Mouse (Mus musculus) WW6 (cell line): ENCODE data around the gene Reln.

ENCODE experiments used
- DNase-seq: peaks from one replicate; pipeline ENCODE4 v3.0.0-alpha.2; 2013; ENCODE audit warnings: low read depth, low spot score

The Reln gene

DNA sequence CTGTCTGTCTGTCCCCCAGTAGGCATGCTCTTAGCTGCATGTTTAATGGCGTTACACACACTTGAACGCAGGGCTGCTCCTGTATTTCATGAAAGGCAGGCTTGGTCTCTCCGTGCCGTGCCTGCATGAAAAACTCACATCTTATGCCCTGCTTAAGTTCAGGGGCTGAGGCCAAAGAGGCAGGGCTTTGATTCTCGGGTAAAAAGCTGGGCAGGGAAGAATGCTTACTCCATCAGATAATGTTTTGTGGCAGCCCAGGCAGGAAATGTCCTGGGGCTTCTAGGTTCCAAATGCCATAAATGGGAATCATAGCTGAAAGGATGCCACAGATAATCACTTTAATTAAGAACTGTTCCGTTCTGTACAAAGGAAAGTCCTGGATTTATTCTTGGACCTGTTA, 226.0 kb downstream of the Reln start:
- no peak for DNase-seq

DNA sequence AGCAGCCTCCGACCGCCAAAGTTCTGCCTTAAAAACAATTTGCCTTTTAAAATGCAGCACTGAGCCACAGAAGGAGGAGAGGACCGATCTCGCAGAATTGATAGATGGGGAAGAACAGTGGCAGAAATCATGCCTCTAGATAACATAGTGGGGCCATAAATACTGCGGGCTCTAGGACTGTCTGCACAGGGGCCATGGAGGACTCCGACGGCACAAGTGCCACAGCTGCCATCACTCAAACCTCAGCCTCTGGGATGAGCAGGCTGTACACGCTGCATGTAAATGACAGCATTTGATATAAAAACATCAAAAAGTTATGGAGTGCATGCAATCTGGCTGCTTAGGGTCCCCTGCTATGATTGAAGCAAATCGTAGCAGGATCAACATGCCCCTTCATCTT, 227.6 kb downstream of the Reln start:
- no peak for DNase-seq

DNA sequence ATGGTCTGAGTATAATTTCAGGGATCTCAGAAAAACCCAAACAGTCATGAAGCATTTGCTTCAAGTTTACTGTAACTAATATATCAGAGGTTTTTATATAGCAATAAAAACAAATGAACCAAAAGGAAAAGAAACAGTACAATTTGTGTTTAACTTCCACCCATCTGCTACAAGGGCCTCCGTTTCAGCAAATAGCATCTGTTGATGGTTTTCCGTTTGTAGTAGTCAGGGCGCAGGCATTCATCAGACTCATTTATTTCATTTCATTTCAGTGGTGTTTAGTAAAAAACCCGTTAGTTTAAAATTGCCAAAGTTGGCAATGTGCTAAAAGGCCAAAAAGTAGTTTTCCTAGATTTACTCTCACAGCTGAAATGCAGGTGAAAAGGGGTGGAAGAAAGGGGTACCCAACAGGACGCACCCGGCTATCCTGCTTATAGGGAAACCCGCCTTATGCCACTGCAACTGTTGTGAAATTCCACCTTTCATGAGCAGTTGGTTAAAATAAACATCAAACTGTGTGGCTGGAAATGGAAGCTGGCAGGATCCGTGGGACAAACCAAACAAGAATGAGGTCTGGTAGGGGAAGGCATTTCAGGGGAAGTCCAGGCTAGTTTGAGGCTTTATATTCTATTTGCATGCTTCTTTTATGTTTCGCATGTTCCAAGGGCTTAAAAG, 237.6 kb downstream of the Reln start:
- no peak for DNase-seq

DNA sequence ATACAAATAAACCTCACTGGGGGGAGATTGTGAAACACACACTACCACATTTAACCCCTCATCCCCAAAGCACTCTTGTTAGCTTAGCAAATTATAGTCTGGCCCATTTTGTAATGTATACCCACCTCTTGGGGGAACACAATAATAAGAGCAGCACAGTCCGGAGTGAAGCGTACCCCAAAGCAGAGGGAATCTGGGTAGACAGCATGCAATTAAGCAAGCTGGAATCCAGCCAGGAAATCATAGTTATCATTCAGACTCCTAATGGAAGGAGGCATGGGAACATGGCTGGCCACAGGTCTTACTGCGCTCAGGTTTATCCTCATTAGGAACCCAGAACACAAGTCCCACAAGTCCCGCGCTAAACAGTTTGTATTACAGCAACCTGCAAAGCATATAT, 249.5 kb downstream of the Reln start:
- DNase-seq = no peak

DNA sequence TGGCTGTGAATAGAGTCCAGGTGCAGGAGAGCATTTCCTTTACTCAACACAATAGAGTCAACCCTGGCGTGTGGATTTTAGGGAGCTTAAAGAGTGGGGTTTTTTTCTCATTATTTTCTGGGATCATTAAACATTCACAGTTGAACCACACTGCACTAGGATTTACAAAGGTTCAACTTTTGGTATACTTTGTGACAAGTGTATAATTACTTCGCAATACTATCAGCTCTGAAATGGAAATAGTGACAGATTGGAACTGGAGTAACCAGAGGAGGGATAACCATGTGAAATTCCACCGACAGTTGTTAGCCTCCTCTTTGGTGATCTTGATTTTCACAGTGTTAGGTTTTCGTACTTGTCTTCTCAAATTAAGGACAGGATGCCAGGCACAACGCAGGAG, 250.5 kb downstream of the Reln start:
- DNase-seq = no peak

DNA sequence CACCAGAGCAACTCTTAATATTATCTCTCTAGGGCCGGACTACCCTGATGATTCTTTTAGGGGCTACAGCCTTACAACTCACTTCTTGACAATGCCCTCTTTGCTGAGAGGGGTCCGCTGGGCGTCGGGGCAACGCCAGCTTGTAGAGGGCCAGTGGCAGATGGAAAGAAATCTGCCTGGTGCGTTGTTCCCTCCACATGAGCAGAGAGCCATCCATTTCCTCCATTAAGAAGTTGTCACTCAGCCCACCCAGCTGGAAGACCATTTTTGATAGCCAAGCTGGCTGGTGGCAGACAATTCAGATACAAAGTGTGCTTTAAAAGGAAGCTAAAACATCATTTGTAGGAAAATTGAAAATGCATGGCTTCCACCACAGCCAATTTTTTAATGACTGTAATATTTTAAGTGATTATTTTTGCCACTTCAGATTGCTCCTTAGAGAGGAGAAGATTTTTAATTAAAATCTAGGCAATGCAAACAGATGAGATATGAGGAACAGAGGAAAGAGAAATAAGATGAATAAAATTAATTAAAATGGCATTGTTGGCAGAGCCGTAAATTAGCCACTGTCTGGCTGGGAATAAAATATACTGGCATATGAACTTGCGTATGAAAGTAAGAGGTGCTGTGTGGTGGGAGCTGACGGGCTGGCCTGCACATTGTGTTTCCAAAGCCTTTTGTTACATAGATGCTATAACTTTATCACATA, 251.2 kb downstream of the Reln start:
- no peak for DNase-seq

DNA sequence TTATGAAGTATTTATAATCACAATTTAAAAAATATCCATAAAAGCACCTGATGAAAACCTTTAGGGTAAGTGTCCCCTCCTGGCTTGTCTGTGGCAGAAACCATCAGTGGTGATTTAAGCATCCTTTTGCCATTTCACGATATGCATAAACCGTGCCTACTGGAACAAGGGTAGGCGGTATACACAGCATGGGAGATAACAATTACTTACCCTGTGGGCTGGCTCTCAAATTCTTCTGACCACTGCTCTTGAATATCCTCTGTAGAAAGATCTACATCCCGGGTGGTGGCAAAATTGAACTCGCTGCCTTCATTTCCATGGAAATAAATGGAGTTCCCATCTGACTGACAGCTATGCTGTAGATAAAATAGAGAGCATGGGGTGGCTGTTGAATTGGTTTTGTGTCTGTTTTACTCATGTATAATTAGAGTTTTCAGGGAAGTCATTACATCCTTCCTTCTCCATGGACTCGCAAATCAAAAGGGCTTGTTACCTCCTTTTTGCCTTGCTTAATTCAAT, 264.0 kb downstream of the Reln start:
- DNase-seq = no peak

DNA sequence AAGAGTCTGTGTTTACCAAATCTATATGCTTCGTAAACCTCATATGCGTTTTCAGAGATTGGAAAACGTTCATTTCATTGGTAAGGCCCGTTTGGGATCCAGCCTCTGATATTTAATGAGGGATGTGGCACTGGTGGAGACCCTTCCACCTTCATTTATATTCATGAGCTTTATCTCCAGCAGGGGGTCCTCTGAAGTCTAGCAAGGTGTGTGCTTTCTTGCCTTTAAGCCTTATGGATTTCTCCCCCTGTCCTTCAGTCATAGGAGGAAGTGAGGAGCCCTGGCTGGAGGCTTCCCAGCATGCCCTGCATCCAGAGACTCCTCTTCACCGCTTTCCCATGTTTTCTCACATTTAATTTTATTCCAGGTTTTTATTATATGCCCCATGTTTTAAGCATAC, 269.5 kb downstream of the Reln start:
- no peak for DNase-seq

DNA sequence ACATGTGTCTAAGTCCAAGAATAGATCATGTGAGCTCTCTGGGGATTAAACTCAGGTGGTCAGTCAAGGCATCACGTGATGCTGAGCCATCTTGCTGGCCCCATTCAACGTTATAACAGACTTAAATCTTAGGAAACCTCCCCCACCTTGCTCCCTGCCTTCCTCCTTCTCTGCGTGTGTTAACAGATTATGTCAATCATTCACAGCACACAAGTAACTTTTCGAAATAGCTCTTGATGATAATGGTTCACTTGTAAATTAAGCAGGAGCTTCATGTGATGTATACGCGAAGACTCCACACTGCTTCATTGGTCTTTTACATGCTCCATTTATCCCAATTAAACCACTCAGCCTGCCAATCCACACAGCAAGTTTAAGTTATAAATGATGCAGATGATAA, 271.9 kb downstream of the Reln start:
- no peak for DNase-seq

DNA sequence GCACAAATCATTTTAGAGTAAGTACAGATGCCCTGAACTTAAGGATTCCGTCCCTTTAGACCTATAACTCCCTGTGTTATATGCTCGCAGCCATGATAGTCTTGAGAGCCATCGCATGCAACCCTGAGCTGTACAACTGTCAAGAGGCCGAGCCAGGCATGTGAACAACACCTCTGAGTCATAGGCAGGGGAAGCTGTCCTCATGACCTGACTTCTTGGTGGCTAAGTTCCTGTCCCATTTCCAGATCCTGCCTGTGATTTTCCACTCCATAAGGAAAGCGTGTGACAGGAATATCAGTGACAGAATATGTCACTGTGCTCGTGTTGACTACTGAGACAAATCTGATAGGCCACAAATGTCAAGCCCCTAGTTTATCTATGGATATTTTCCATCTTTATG, 285.3 kb downstream of the Reln start:
- no peak for DNase-seq

DNA sequence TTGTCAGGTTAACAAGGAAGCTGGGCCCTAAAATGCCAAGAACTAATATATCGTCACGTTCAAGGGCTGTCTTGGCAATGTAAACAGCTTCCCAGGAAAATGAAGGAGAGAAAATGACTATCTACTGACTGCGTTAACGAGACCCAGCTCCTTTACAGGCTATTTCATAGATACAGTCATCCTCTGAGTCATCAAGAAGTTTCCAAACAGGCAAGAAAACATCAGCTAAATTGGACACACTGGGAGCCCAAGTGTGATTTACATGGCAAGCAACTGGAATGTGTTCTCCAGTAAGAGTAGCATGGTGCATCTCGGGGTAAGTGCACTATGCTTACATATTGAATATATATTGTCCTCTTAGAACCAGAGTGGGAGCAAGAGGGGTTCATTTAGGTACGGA, 302.7 kb downstream of the Reln start:
- DNase-seq = no peak

DNA sequence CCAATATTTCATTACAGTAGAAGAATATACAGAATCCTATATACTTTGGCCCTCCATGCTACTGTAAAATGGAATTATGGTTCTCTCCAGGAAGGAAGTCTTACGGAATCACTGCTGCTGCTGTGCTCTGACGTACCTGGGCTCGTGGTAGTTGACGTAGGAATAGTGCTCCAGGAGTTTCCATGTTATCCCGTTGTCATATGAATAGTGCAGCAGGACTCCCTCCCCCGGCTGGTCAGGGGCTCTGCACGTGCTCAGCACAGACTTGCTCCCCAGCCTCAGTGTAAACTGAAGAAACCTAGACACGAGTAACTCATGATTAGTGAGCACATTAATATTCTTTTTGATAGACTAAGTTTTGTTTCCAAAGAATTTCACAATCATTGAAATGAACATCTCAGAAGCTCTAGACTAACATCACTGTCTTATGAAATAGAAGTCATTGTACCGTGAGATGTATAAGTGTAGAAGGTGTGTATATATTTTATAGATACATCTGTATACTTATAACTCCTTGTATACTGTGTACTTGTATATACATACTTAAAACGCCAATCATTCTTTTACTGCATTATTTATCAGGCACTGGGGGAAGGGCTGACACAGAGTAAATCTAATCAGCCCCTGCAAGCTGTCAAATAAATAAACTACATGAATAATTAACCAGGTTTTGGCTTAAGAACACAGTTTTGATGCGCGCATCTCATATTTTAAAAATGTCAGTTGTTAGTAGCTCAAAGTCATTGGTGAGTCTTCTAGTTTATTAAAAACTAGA, 304.9 kb downstream of the Reln start:
- DNase-seq = no peak

DNA sequence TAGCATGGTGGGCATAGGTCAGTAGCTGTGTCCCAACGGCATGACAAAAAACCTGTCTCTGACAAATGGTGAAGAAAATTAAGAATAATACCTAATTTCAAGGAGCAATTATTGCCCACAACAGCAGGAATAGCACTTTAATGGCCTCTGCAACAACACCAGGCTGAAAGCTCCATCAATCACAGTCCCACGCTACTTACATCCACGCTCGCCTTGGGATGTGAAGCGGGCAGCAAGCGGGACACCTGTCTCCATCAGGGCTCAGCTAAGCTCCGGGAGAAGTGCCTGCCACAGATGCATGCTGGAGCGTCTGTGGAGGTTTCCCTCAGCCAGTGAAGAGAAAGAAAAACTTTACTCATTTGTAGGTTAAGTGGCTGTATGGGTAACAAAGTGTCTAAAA, 309.3 kb downstream of the Reln start:
- DNase-seq = no peak

DNA sequence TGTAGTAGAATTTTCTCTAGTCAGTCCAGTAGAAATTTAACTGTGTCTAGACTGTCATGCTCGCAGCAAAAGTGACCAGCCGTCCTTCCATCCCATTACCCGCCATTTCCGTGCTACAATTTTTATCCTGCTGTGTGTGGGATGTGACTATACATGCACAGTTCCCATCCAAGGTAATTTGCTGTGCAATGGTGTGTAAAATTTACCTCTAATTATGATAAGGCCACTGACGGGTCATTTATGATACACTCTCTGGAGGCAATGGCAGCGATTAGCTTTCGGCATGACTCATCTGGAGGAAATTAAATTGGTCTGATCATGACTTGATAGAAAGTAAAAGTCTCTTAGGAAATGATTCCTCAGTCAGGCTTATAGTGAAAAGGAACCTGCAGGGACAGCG, 311.5 kb downstream of the Reln start:
- DNase-seq = no peak

DNA sequence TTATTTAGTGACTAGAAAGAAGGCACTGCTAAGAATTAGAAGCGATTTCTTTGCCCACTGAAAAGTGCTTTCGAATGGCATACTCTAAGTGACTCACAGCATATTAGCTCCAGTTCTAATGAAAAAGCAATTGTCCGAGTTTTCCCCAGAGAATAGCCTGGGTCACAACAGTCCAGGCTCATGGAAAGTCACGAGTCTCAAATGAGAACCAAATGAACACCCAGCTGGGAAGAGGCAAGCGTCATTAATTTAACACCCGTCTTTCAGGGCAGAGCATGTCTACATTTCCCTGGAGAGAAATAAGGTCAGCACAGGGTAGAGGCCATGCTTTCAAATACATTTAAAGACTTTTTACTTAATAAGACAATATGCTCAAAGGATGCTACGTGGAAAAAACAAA, 312.8 kb downstream of the Reln start:
- DNase-seq = no peak

DNA sequence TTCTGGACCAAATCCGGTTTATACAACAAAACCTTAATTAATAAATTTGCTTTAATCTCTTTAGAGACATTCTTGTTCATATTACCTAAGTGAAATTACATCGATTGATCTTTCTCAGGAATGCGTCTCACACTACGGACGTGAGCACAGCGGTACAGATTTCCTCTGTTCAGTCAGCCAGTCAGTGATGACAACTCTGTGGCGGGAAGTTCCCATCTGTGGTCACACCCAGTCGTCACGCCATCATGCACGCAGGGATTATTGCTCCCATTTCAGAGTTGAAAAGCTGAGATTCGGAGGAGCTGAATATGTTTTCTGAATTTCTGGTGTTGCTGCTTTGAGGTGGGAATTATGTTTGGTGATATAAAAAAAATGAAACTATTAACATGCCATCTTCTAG, 316.1 kb downstream of the Reln start:
- DNase-seq = no peak

DNA sequence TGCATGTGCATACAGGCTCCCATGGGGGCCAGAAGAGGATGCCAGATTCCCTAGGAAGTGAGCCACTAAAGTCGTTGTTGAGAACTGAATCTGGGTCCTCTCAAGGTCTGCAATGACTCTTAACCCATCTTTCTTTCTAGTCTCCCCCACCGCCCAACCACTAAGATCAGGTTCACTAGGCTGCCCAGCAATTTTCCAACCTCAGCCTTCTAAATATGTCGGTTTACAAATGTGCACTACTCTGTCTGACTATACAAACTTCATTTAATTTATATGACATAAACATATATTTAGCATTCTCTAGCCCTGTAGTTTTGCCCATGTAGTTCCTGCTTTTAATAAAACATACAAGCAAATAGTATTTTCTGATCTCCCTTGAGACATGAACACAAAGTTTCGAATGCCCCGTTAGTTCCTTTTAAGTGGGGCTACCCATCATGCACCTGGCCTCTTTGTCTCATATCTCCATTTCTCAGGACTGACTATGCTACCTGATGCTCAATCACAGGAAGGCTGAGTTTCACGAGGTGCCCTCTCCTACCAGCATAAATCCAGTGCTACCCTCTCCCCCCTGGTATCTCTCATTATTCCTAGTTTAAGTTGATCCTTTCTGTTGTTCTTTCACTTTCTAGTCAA, 317.1 kb downstream of the Reln start:
- DNase-seq = no peak

DNA sequence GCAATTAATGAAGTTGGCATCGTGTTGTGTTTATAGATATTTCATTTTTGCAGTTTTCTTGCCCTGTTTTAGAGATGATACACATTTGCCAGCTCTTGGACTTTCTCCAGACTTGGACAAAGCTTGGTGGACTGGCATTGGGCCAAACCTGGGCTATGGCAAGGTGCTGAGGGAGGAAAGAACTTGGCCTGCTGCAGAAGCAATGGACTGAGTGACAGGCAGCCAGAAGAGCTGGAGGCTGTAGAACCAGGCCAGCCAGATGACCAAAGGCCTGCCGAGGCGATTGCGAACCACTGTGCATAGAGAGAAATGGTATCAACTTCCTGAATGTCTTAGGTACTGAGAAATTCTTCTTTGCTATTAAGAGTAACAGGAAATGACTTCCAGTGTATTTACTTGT, 318.8 kb downstream of the Reln start:
- DNase-seq = no peak

DNA sequence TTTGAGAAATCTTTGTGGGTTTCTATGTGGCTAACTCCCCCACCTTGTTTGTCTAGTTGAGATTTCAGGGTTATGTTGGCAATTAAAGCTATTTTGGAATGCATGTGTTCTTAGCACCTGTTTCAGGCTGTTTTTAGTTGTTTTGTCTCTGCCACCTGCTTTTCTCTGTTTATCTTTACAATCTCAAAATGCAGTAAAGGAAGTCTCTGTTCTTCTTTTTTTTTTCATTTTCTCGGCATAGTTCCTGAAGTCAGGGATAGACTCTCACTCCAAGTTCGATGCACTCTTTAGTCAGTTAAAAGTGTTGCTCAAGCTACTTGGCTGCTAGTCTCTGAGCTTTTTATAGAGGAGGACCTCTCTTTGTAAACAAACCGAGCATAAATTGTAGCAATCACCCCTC, 320.4 kb downstream of the Reln start:
- no peak for DNase-seq

DNA sequence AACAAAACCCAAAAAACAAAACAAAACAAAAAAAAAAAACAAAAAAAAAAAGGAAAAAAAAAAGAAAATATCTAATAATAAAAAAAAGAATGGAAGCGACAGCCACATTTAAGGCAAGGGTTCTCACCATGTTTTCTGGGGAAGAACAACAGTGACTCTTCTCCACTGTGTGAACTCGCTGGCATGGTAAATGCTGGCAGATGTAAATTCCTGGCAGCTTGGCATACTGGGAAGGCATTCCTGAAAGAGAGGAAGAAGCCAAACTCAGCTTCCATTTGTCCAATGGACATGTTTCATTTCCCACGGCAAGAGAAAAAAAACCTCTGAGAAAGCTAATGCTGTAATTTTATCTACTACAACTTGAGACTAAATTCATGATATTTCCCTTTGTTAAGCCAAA, 326.6 kb downstream of the Reln start:
- no peak for DNase-seq

DNA sequence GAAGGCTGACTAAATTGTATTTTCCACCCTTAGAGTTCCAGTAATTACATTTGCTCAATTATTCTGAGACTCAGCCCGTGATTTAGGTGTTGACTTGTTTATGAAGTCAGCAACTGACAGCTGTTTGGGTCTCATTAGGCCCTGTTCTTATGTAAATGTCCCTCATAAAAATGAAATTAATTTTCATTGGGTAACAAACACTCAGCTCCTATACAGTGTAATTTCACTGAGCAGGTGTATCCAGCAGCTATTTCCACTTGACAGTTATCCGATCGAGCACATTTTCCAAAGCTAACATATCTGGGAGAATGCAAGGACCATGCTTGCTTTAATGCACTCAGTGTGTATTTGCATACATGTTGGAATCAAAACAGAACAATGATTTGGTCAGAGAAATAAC, 330.0 kb downstream of the Reln start:
- DNase-seq = no peak

DNA sequence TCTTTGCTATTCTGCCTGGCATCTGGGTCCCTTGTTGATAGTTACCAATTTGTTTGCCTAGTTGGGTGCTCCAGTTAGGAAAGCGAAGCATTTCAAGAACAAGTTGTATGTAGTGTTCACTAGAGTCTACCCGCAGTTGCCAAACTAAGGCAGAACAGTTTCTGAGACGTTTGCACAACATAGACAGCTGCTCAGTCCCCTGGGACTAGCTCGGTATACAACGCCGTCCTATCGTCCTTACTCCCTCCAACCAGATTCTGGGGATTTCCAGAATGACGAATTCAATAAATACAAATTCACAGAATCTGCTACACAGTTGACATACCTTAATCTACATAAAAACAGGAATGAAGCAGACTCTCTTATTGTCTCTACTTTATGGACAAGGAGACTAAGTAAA, 335.4 kb downstream of the Reln start:
- no peak for DNase-seq
